7 mouse cellular contexts compared by ENCODE assay signal in the genomic region with DNA sequence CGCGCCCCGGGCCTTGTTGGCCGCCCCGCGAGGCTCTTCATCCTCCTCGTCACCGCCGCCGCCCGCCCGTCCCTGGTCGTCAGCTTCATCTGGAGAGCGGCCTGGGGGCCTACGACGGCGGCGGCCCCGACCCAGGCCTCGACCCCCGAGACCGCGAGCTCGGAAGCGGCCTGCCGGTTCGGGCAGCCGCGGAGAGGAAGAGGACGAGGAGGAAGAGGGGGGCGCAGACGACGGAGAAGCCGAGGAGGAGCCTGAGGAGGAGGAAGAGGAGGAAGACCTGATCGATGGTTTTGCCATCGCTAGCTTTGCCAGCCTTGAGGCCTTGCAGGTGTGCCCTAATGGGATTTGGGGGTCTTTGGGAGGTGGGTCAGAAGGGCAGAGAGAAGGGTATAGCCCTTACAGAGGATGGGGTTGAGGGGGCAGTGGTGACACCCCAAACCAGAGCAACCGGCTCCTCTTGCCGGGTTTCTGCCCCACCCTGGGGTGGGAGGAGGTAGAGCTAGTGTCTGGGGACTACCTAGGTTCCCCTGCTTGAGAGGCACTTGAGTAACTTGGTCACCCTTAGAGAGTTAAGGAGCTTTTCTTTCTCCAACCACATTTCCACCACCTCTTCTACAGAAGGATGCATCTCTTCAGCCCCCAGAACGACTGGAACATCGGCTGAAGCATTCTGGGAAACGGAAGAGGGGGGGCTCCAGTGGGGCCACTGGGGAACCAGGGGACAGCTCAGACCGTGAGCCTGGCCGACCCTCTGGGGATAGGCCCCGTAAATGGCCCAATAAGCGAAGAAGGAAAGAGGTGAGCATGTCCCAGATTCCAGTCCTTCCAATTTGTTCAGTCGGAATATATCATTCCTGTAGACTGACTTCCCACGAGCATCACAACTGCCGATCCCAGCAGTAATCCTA. TPM values are rescaled to one million over a fixed set of nuclear protein-coding genes. Genes with fewer than 3 reads are reported as not detected.
DNase-seq lines count a peak whose midpoint lies in the region; ATAC-seq lines count a peak whose summit lies in the region.

No protein-coding gene starts in this region.

- H3K9ac ChIP-seq in embryonic facial prominence, embryonic 12.5 days = peak overlapping the region; percentile 98
- peak overlapping the region; percentile 84 for H3K9ac ChIP-seq in hindbrain, embryonic 11.5 days (ENCODE audit: low read depth, low read length)
- peak overlapping the region; percentile 98 for H3K9ac ChIP-seq in liver, embryonic 13.5 days

- no peaks in the 10 kb centered on the region for H3K27me3 ChIP-seq in embryonic facial prominence, embryonic 12.5 days
- no peaks in the 10 kb centered on the region for H3K27me3 ChIP-seq in hindbrain, embryonic 11.5 days (ENCODE audit: control insufficient read depth, insufficient read depth, low read length)
- H3K27me3 ChIP-seq in liver, embryonic 13.5 days = no peaks in the 10 kb centered on the region

- 3% methylated on average over 47 of the region's 48 CpGs for WGBS in embryonic facial prominence, embryonic 12.5 days
- 5% methylated on average over 47 of the region's 48 CpGs for WGBS in hindbrain, embryonic 11.5 days
- 2% methylated on average over 48 of the region's 48 CpGs for WGBS in liver, embryonic 13.5 days (ENCODE audit: insufficient replicate concordance)

- peaks cover 58% of the 10 kb centered on the region for H3K36me3 ChIP-seq in embryonic facial prominence, embryonic 12.5 days
- peaks cover 14% of the 10 kb centered on the region for H3K36me3 ChIP-seq in hindbrain, embryonic 11.5 days (ENCODE audit: control insufficient read depth, insufficient read depth, low read length)
- H3K36me3 ChIP-seq in liver, embryonic 13.5 days = peaks cover 64% of the 10 kb centered on the region

- H3K4me2 ChIP-seq in embryonic facial prominence, embryonic 12.5 days (replicated peaks) = peak overlapping the region; percentile 98
- peak overlapping the region; percentile 87 for H3K4me2 ChIP-seq in hindbrain, embryonic 11.5 days (replicated peaks; ENCODE audit: low read depth, low read length)
- peak overlapping the region; percentile 90 for H3K4me2 ChIP-seq in liver, embryonic 13.5 days

- peak; percentile 52 for DNase-seq in urinary bladder, postnatal 14 days (ENCODE audit: low spot score)
- no peak for DNase-seq in urinary bladder, postnatal 10 days (ENCODE audit: low spot score)
- DNase-seq in hindbrain, embryonic 11.5 days (ENCODE audit: low spot score) = peak; percentile 11
- peak; percentile 35 for DNase-seq in liver, embryonic 13.5 days
- DNase-seq in retina, postnatal 1 day = peak; percentile 19
- no peak for DNase-seq in ovary, postnatal 14 days (ENCODE audit: low spot score)

- peak overlapping the region; percentile 96 for H3K4me3 ChIP-seq in embryonic facial prominence, embryonic 12.5 days
- H3K4me3 ChIP-seq in hindbrain, embryonic 11.5 days (ENCODE audit: low read depth, low read length) = peak overlapping the region; percentile 90
- H3K4me3 ChIP-seq in liver, embryonic 13.5 days (replicated peaks) = peak overlapping the region; percentile 97

- H3K27ac ChIP-seq in embryonic facial prominence, embryonic 12.5 days = peak overlapping the region; percentile 96
- peak overlapping the region; percentile 95 for H3K27ac ChIP-seq in hindbrain, embryonic 11.5 days (ENCODE audit: low read depth, low read length)
- H3K27ac ChIP-seq in liver, embryonic 13.5 days = peak overlapping the region; percentile 93

- H3K4me1 ChIP-seq in embryonic facial prominence, embryonic 12.5 days = peaks cover 19% of the 10 kb centered on the region
- H3K4me1 ChIP-seq in hindbrain, embryonic 11.5 days (replicated peaks; ENCODE audit: control insufficient read depth, insufficient read depth, low read length) = peaks cover 8% of the 10 kb centered on the region; the same call in 1 of the 2 replicates
- H3K4me1 ChIP-seq in liver, embryonic 13.5 days (replicated peaks) = peaks cover 48% of the 10 kb centered on the region

- ATAC-seq in embryonic facial prominence, embryonic 12.5 days (ENCODE audit: insufficient number of reproducible peaks, insufficient read depth, low FRiP score, low TSS enrichment) = no peak
- no peak for ATAC-seq in hindbrain, embryonic 11.5 days (ENCODE audit: low FRiP score)
- no peak for ATAC-seq in liver, embryonic 13.5 days (ENCODE audit: low read depth)

- H3K9me3 ChIP-seq in embryonic facial prominence, embryonic 12.5 days = no peaks in the 10 kb centered on the region
- H3K9me3 ChIP-seq in hindbrain, embryonic 11.5 days (ENCODE audit: control insufficient read depth, low read length) = no peaks in the 10 kb centered on the region
- H3K9me3 ChIP-seq in liver, embryonic 13.5 days (replicated peaks) = no peaks in the 10 kb centered on the region

RNA-seq across cellular contexts. Expression of a gene that starts 0.6 kb away (rescaled TPM):
- 14.6 and 14.8 TPM in 2 replicates for polyA plus RNA-seq in embryonic facial prominence, embryonic 12.5 days (2016; fragmentation: Nextera tagmentation; extraction: Ambion mirVana)
- polyA plus RNA-seq in hindbrain, embryonic 11.5 days (2014; fragmentation: Nextera tagmentation; extraction: Ambion mirVana) = 10.5 and 15.1 TPM in 2 replicates
- polyA plus RNA-seq in liver, embryonic 13.5 days (2015; fragmentation: Nextera tagmentation; extraction: Ambion mirVana) = 3.6 and 3.7 TPM in 2 replicates

RNA-seq across cellular contexts. Expression of a gene that starts 20.2 kb away (rescaled TPM):
- polyA plus RNA-seq in embryonic facial prominence, embryonic 12.5 days (2016; fragmentation: Nextera tagmentation; extraction: Ambion mirVana) = 47.5 and 48.7 TPM in 2 replicates
- 61.4 and 72.1 TPM in 2 replicates for polyA plus RNA-seq in hindbrain, embryonic 11.5 days (2014; fragmentation: Nextera tagmentation; extraction: Ambion mirVana)
- polyA plus RNA-seq in liver, embryonic 13.5 days (2015; fragmentation: Nextera tagmentation; extraction: Ambion mirVana) = 19.4 and 24.0 TPM in 2 replicates

RNA-seq across cellular contexts. Expression of a gene that starts 30.6 kb away (rescaled TPM):
- polyA plus RNA-seq in embryonic facial prominence, embryonic 12.5 days (2016; fragmentation: Nextera tagmentation; extraction: Ambion mirVana) = 16.5 and 16.7 TPM in 2 replicates
- polyA plus RNA-seq in hindbrain, embryonic 11.5 days (2014; fragmentation: Nextera tagmentation; extraction: Ambion mirVana) = 12.8 and 13.5 TPM in 2 replicates
- 2.2 and 2.4 TPM in 2 replicates for polyA plus RNA-seq in liver, embryonic 13.5 days (2015; fragmentation: Nextera tagmentation; extraction: Ambion mirVana)

RNA-seq across cellular contexts. Expression of a gene that starts 32.2 kb away (rescaled TPM):
- polyA plus RNA-seq in embryonic facial prominence, embryonic 12.5 days (2016; fragmentation: Nextera tagmentation; extraction: Ambion mirVana) = 88.0 and 88.4 TPM in 2 replicates
- 58.1 and 81.5 TPM in 2 replicates for polyA plus RNA-seq in hindbrain, embryonic 11.5 days (2014; fragmentation: Nextera tagmentation; extraction: Ambion mirVana)
- polyA plus RNA-seq in liver, embryonic 13.5 days (2015; fragmentation: Nextera tagmentation; extraction: Ambion mirVana) = 12.6 and 14.5 TPM in 2 replicates

RNA-seq across cellular contexts. Expression of a gene that starts 39.8 kb away (rescaled TPM):
- 16.9 and 17.2 TPM in 2 replicates for polyA plus RNA-seq in embryonic facial prominence, embryonic 12.5 days (2016; fragmentation: Nextera tagmentation; extraction: Ambion mirVana)
- polyA plus RNA-seq in hindbrain, embryonic 11.5 days (2014; fragmentation: Nextera tagmentation; extraction: Ambion mirVana) = 20.0 and 26.0 TPM in 2 replicates
- polyA plus RNA-seq in liver, embryonic 13.5 days (2015; fragmentation: Nextera tagmentation; extraction: Ambion mirVana) = 6.1 TPM in 2 replicates

Comparison
In these comparisons a context has a peak if more than half of its experiments do, and no peak if none do; other contexts are left out.
1. DNase-seq: peak in urinary bladder, postnatal 14 days (single experiment), hindbrain, embryonic 11.5 days (single experiment), liver, embryonic 13.5 days (single experiment) and retina, postnatal 1 day (single experiment); none in urinary bladder, postnatal 10 days (single experiment) and ovary, postnatal 14 days (single experiment).
2. Peak in every context shown above with its lines, with median percentiles within 50 percentile points of each other: H3K27ac ChIP-seq, H3K4me2 ChIP-seq, H3K4me3 ChIP-seq and H3K9ac ChIP-seq.